Mouse (Mus musculus): Measurements from ENCODE around the gene Tspan11. TPM values are rescaled to one million over a fixed set of nuclear protein-coding genes. Genes with fewer than 3 reads are reported as not detected.

Gene Tspan11
- polyA plus RNA-seq, 1 experiment, result 8.3 TPM

- H3K4me1 ChIP-seq (ENCODE audit: control insufficient read depth, insufficient read depth, low read length), result no peaks in the 10 kb centered on the region
- TF ChIP-seq POLR2A (IDR thresholded peaks at IDR 0.05; ENCODE audit: borderline replicate concordance, insufficient read depth, low read length) (no peak), CTCF (IDR thresholded peaks at IDR 0.05; ENCODE audit: borderline replicate concordance, insufficient read depth, low read depth, low read length) (peak; percentile 80)
- no peak overlapping the region for H3K27ac ChIP-seq (ENCODE audit: insufficient read depth, low read length)
- peak; percentile 60 to 74 for DNase-seq
- no peaks in the 10 kb centered on the region for H3K27me3 ChIP-seq (ENCODE audit: control insufficient read depth, insufficient read depth, low read length)
- H3K4me3 ChIP-seq (replicated peaks; ENCODE audit: insufficient read depth, low read depth, low read length), result no peak overlapping the region
- 7% methylated on average over 8 of the region's 8 CpGs for WGBS
These were observed 33.3 kb downstream of the Tspan11 start for GRCm38 (mm10) chr6:127920652-127921051.

- H3K4me3 ChIP-seq (replicated peaks; ENCODE audit: insufficient read depth, low read depth, low read length), result no peak overlapping the region
- no peaks in the 10 kb centered on the region for H3K4me1 ChIP-seq (ENCODE audit: control insufficient read depth, insufficient read depth, low read length)
- TF ChIP-seq POLR2A (IDR thresholded peaks at IDR 0.05; ENCODE audit: borderline replicate concordance, insufficient read depth, low read length) (no peak), CTCF (IDR thresholded peaks at IDR 0.05; ENCODE audit: borderline replicate concordance, insufficient read depth, low read depth, low read length) (no peak)
- DNase-seq, result no peak
- H3K27ac ChIP-seq (ENCODE audit: insufficient read depth, low read length), result no peak overlapping the region
- no peaks in the 10 kb centered on the region for H3K27me3 ChIP-seq (ENCODE audit: control insufficient read depth, insufficient read depth, low read length)
- WGBS, result 58% methylated on average over 9 of the region's 9 CpGs
These were observed 34.6 kb downstream of the Tspan11 start for GRCm38 (mm10) chr6:127921996-127922395.

GRCm38 (mm10) chr6:127923296-127923695 lies 35.9 kb downstream of the Tspan11 start:
- Histone ChIP-seq H3K4me3 (replicated peaks; ENCODE audit: insufficient read depth, low read depth, low read length) (no peak overlapping the region), H3K27me3 (ENCODE audit: control insufficient read depth, insufficient read depth, low read length) (no peaks in the 10 kb centered on the region), H3K27ac (ENCODE audit: insufficient read depth, low read length) (no peak overlapping the region), H3K4me1 (ENCODE audit: control insufficient read depth, insufficient read depth, low read length) (no peaks in the 10 kb centered on the region)
- no peak for DNase-seq
- TF ChIP-seq POLR2A (IDR thresholded peaks at IDR 0.05; ENCODE audit: borderline replicate concordance, insufficient read depth, low read length) (no peak), CTCF (IDR thresholded peaks at IDR 0.05; ENCODE audit: borderline replicate concordance, insufficient read depth, low read depth, low read length) (no peak)
- 21% methylated on average over 9 of the region's 9 CpGs for WGBS

- H3K27me3 ChIP-seq (ENCODE audit: control insufficient read depth, insufficient read depth, low read length), result no peaks in the 10 kb centered on the region
- WGBS, result 71% methylated on average over 6 of the region's 6 CpGs
- H3K4me1 ChIP-seq (ENCODE audit: control insufficient read depth, insufficient read depth, low read length), result no peaks in the 10 kb centered on the region
- peak in 1 of 2 experiments; percentile 44 for DNase-seq
- H3K27ac ChIP-seq (ENCODE audit: insufficient read depth, low read length), result no peak overlapping the region
- no peak overlapping the region for H3K4me3 ChIP-seq (replicated peaks; ENCODE audit: insufficient read depth, low read depth, low read length)
- TF ChIP-seq CTCF (IDR thresholded peaks at IDR 0.05; ENCODE audit: borderline replicate concordance, insufficient read depth, low read depth, low read length) (no peak), POLR2A (IDR thresholded peaks at IDR 0.05; ENCODE audit: borderline replicate concordance, insufficient read depth, low read length) (no peak)
These were observed 37.4 kb downstream of the Tspan11 start for GRCm38 (mm10) chr6:127924750-127925149.

GRCm38 (mm10) chr6:127925915-127926314 lies 38.5 kb downstream of the Tspan11 start:
- no peaks in the 10 kb centered on the region for H3K27me3 ChIP-seq (ENCODE audit: control insufficient read depth, insufficient read depth, low read length)
- WGBS, result 31% methylated on average over 9 of the region's 9 CpGs
- H3K4me3 ChIP-seq (replicated peaks; ENCODE audit: insufficient read depth, low read depth, low read length), result no peak overlapping the region
- no peak overlapping the region for H3K27ac ChIP-seq (ENCODE audit: insufficient read depth, low read length)
- TF ChIP-seq POLR2A (IDR thresholded peaks at IDR 0.05; ENCODE audit: borderline replicate concordance, insufficient read depth, low read length) (no peak), CTCF (IDR thresholded peaks at IDR 0.05; ENCODE audit: borderline replicate concordance, insufficient read depth, low read depth, low read length) (no peak)
- peak; percentile 30 to 34 for DNase-seq
- H3K4me1 ChIP-seq (ENCODE audit: control insufficient read depth, insufficient read depth, low read length), result no peaks in the 10 kb centered on the region

GRCm38 (mm10) chr6:127928682-127929081 lies 41.3 kb downstream of the Tspan11 start:
- TF ChIP-seq POLR2A (IDR thresholded peaks at IDR 0.05; ENCODE audit: borderline replicate concordance, insufficient read depth, low read length) (no peak), CTCF (IDR thresholded peaks at IDR 0.05; ENCODE audit: borderline replicate concordance, insufficient read depth, low read depth, low read length) (no peak)
- no peak overlapping the region for H3K27ac ChIP-seq (ENCODE audit: insufficient read depth, low read length)
- WGBS, result 90% methylated on average over 5 of the region's 5 CpGs
- H3K4me3 ChIP-seq (replicated peaks; ENCODE audit: insufficient read depth, low read depth, low read length), result no peak overlapping the region
- no peaks in the 10 kb centered on the region for H3K4me1 ChIP-seq (ENCODE audit: control insufficient read depth, insufficient read depth, low read length)
- DNase-seq, result no peak
- no peaks in the 10 kb centered on the region for H3K27me3 ChIP-seq (ENCODE audit: control insufficient read depth, insufficient read depth, low read length)

GRCm38 (mm10) chr6:127932697-127933096 lies 45.3 kb downstream of the Tspan11 start:
- H3K4me3 ChIP-seq (replicated peaks; ENCODE audit: insufficient read depth, low read depth, low read length), result no peak overlapping the region
- no peaks in the 10 kb centered on the region for H3K4me1 ChIP-seq (ENCODE audit: control insufficient read depth, insufficient read depth, low read length)
- no peak overlapping the region for H3K27ac ChIP-seq (ENCODE audit: insufficient read depth, low read length)
- 32% methylated on average over 5 of the region's 5 CpGs for WGBS
- no peak for TF ChIP-seq POLR2A (IDR thresholded peaks at IDR 0.05; ENCODE audit: borderline replicate concordance, insufficient read depth, low read length)
- TF ChIP-seq CTCF (IDR thresholded peaks at IDR 0.05; ENCODE audit: borderline replicate concordance, insufficient read depth, low read depth, low read length), result no peak
- H3K27me3 ChIP-seq (ENCODE audit: control insufficient read depth, insufficient read depth, low read length), result no peaks in the 10 kb centered on the region
- DNase-seq, result no peak

- H3K27me3 ChIP-seq (ENCODE audit: control insufficient read depth, insufficient read depth, low read length), result no peaks in the 10 kb centered on the region
- TF ChIP-seq POLR2A (IDR thresholded peaks at IDR 0.05; ENCODE audit: borderline replicate concordance, insufficient read depth, low read length) (no peak), CTCF (IDR thresholded peaks at IDR 0.05; ENCODE audit: borderline replicate concordance, insufficient read depth, low read depth, low read length) (no peak)
- WGBS, result 79% methylated on average over 5 of the region's 5 CpGs
- H3K4me1 ChIP-seq (ENCODE audit: control insufficient read depth, insufficient read depth, low read length), result no peaks in the 10 kb centered on the region
- H3K27ac ChIP-seq (ENCODE audit: insufficient read depth, low read length), result no peak overlapping the region
- no peak overlapping the region for H3K4me3 ChIP-seq (replicated peaks; ENCODE audit: insufficient read depth, low read depth, low read length)
- no peak for DNase-seq
These were observed 46.5 kb downstream of the Tspan11 start for GRCm38 (mm10) chr6:127933841-127934240.

Measured in cerebellum, adult 2 months (tissue).